Mouse (Mus musculus): Measurements from ENCODE around the gene Atxn2. TPM values are rescaled to one million over a fixed set of nuclear protein-coding genes. Genes with fewer than 3 reads are reported as not detected.
"Not testable (repeated sequence)": the region's sequence is repeated elsewhere in the genome, so short reads cannot be mapped to it uniquely, and the experiment has no call there.

Gene Atxn2
- polyA plus RNA-seq, 1 experiment from 2014 or later = 59.4 TPM

DNA sequence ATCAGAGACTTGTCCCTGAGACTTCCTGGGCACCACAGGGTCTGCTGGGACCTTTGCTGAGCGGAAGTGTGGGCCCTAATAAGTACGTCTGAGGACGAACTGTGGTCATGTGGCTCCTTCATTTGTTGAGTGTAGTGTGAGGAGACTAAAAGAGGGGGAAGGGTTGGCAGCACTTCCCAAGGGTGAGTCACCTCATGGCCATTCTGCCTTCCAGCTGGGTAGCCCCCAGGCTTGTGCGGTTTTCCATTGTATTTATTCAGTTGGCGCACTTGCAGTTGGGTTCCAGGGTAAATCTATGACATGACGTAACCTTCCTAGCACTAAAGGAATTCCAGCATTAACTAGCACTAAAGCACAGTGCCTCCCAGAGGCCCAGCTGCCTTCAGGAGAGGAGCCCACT lies 25.6 kb upstream of the Atxn2 start:
- Histone ChIP-seq H3K27ac (ENCODE audit: low read depth) (no peak overlapping the region), H3K9ac (ENCODE audit: low read length) (no peak overlapping the region), H3K9me3 (ENCODE audit: control insufficient read depth, low read length) (no peaks in the 10 kb centered on the region), H3K27me3 (replicated peaks; ENCODE audit: control insufficient read depth, insufficient read depth, low read length) (no peaks in the 10 kb centered on the region), H3K4me3 (ENCODE audit: low read depth, low read length) (no peak overlapping the region), H3K4me1 (replicated peaks; ENCODE audit: control insufficient read depth, insufficient read depth, low read length) (no peaks in the 10 kb centered on the region), H3K36me3 (ENCODE audit: control insufficient read depth, insufficient read depth, low read length) (peaks cover 56% of the 10 kb centered on the region), H3K4me2 (ENCODE audit: low read length) (no peak overlapping the region)
- DNase-seq (ENCODE audit: low spot score) (no peak), ATAC-seq (replicated peaks; ENCODE audit: low FRiP score, low TSS enrichment, low read depth) (no peak)
- WGBS = 93% methylated on average over 6 of the region's 6 CpGs

DNA sequence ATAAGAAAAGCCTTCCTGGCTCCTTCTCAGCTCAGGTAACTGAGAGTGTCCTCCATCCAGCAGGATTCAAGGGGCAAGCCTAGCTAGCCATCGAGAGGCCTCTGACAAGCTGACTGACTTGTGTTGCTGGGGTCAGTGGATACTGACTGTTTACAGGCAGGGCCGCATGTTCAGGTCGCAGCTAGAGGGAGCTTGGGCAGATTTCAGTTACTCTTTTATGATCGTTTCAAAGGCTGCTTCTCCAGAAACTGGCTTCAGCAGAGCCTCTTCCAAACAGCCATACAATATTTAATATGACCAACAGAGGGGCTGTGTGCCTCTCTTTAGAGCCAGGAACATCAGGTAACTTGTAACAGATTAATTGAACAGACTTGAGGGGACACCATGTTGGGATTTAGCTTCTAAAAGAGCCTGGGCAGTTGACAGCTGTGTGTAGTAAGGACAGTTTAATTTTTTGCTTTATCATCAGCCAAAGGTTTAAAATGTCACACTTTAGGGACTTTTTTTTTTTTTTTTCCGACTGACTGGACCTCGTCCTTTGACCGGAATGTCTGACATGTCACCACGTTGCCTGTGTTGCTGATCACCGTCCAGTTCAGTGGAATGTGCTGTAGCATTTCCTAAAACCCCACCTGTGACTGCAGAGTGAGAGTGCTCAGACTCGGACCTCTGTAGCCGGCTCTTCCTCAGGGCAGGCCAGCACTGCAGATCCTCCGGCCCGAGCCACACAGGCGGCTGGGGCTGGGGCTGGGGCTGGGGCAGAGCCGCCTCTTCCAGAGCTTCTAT lies 24.8 kb upstream of the Atxn2 start:
- Histone ChIP-seq H3K4me1 (replicated peaks; ENCODE audit: control insufficient read depth, insufficient read depth, low read length) (no peaks in the 10 kb centered on the region), H3K27ac (ENCODE audit: low read depth) (no peak overlapping the region), H3K9me3 (ENCODE audit: control insufficient read depth, low read length) (no peaks in the 10 kb centered on the region), H3K27me3 (replicated peaks; ENCODE audit: control insufficient read depth, insufficient read depth, low read length) (no peaks in the 10 kb centered on the region), H3K4me3 (ENCODE audit: low read depth, low read length) (no peak overlapping the region), H3K9ac (ENCODE audit: low read length) (no peak overlapping the region), H3K36me3 (ENCODE audit: control insufficient read depth, insufficient read depth, low read length) (peaks cover 48% of the 10 kb centered on the region), H3K4me2 (ENCODE audit: low read length) (no peak overlapping the region)
- ATAC-seq (replicated peaks; ENCODE audit: low FRiP score, low TSS enrichment, low read depth) (no peak), DNase-seq (ENCODE audit: low spot score) (no peak)
- 79% methylated on average over 15 of the region's 15 CpGs for WGBS

DNA sequence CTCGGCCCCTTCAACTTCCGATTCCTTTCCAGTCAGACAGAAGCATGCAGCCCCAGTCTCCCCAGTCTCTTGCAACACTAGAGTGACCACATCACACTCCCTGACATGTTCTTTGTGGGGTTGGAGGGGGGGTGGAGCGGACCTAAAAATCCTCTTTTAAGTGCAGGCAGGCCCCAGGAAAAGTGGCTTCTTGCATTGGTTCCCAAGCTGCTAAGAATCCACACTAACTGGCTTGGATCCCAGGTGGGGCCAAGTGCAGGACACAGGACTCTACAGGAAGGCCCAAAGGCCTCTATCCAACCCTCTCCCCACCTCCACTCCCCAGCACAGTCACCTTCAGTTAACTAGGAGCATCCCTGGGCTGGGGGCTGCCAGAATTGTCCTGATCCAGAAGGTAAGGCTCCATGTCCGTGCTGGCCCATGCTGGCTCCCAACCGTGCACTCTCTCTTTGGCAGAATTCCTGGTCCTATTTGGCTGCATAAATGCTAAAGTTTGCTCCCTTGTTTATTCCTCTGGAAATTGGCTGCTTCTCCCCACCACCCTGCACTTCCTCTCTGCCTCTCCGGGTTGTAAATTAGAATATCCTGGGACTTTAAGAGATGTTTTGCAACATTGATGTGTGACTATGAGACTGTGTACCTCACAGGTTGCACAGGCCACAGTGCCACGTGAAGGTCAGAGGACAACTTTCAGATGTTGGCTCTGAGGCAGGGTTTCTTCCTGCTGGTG lies 20.5 kb upstream of the Atxn2 start:
- ATAC-seq (replicated peaks; ENCODE audit: low FRiP score, low TSS enrichment, low read depth) (no peak), DNase-seq (ENCODE audit: low spot score) (no peak)
- Histone ChIP-seq H3K27ac (ENCODE audit: low read depth) (no peak overlapping the region), H3K9ac (ENCODE audit: low read length) (no peak overlapping the region), H3K4me1 (replicated peaks; ENCODE audit: control insufficient read depth, insufficient read depth, low read length) (no peaks in the 10 kb centered on the region), H3K4me2 (ENCODE audit: low read length) (no peak overlapping the region), H3K36me3 (ENCODE audit: control insufficient read depth, insufficient read depth, low read length) (peaks cover 10% of the 10 kb centered on the region), H3K9me3 (ENCODE audit: control insufficient read depth, low read length) (no peaks in the 10 kb centered on the region), H3K27me3 (replicated peaks; ENCODE audit: control insufficient read depth, insufficient read depth, low read length) (no peaks in the 10 kb centered on the region), H3K4me3 (ENCODE audit: low read depth, low read length) (no peak overlapping the region)
- WGBS = 78% methylated on average over 7 of the region's 7 CpGs

GRCm38 (mm10) chr5:121691436-121691835 lies 19.7 kb upstream of the Atxn2 start:
- 88% methylated on average over 7 of the region's 7 CpGs for WGBS
- not testable (repeated sequence) for H3K9me3 ChIP-seq (ENCODE audit: control insufficient read depth, low read length); DNase-seq (ENCODE audit: low spot score); ATAC-seq (replicated peaks; ENCODE audit: low FRiP score, low TSS enrichment, low read depth); H3K36me3 ChIP-seq (ENCODE audit: control insufficient read depth, insufficient read depth, low read length); H3K9ac ChIP-seq (ENCODE audit: low read length); H3K4me3 ChIP-seq (ENCODE audit: low read depth, low read length); H3K27ac ChIP-seq (ENCODE audit: low read depth); H3K27me3 ChIP-seq (replicated peaks; ENCODE audit: control insufficient read depth, insufficient read depth, low read length); H3K4me2 ChIP-seq (ENCODE audit: low read length); H3K4me1 ChIP-seq (replicated peaks; ENCODE audit: control insufficient read depth, insufficient read depth, low read length)

DNA sequence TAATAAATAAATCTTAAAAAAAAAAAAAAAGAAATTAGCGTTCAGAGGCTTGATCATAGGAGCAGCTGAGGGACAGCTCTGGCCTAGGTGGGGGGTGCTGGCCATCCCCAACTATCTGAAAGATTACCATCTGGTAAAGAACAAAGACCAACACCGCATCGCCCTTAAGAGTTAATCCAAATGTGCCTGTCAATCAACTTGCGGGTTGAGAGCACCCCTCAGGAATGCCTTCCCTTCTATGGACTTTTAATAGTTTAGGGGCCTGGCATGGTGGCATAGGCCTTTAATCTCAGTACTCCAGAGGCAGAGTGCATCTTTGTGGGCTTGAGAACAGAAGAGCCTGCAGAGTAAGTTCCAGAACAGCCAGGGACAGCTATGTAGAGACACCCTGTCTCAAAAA lies 18.2 kb upstream of the Atxn2 start:
- no peaks in the 10 kb centered on the region for H3K4me1 ChIP-seq (replicated peaks; ENCODE audit: control insufficient read depth, insufficient read depth, low read length)
- no peaks in the 10 kb centered on the region for H3K27me3 ChIP-seq (replicated peaks; ENCODE audit: control insufficient read depth, insufficient read depth, low read length)
- ATAC-seq (replicated peaks; ENCODE audit: low FRiP score, low TSS enrichment, low read depth) (no peak), DNase-seq (ENCODE audit: low spot score) (no peak)
- H3K9ac ChIP-seq (ENCODE audit: low read length) = no peak overlapping the region
- H3K27ac ChIP-seq (ENCODE audit: low read depth) = no peak overlapping the region
- no peak overlapping the region for H3K4me3 ChIP-seq (ENCODE audit: low read depth, low read length)
- WGBS = 81% methylated on average over 4 of the region's 4 CpGs
- no peaks in the 10 kb centered on the region for H3K9me3 ChIP-seq (ENCODE audit: control insufficient read depth, low read length)
- no peak overlapping the region for H3K4me2 ChIP-seq (ENCODE audit: low read length)
- no peaks in the 10 kb centered on the region for H3K36me3 ChIP-seq (ENCODE audit: control insufficient read depth, insufficient read depth, low read length)

DNA sequence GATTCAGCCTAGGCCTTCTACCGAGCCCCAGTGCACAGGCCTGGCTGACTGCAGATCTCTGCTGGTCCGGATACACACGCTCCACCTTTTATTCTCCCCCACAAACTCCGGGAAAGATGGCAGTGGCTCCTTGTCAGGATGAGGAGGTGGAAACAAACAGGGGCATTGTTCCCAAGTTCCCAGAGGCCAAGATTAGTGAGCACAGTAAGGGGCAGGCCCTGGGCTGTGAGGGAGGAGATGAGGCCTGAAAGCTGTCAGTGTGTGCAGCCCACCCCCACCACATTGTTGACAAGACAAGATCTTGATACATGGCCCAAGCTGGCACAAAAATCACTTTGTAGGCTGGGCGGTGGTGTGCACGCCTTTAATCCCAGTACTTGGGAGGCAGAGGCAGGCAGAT lies 14.4 kb upstream of the Atxn2 start:
- no peak overlapping the region for H3K27ac ChIP-seq (ENCODE audit: low read depth)
- H3K4me2 ChIP-seq (ENCODE audit: low read length) = no peak overlapping the region
- H3K9ac ChIP-seq (ENCODE audit: low read length) = no peak overlapping the region
- H3K27me3 ChIP-seq (replicated peaks; ENCODE audit: control insufficient read depth, insufficient read depth, low read length) = no peaks in the 10 kb centered on the region
- H3K4me3 ChIP-seq (ENCODE audit: low read depth, low read length) = no peak overlapping the region
- H3K4me1 ChIP-seq (replicated peaks; ENCODE audit: control insufficient read depth, insufficient read depth, low read length) = peaks cover 6% of the 10 kb centered on the region; the same call in 1 of the 2 replicates
- H3K36me3 ChIP-seq (ENCODE audit: control insufficient read depth, insufficient read depth, low read length) = no peaks in the 10 kb centered on the region
- 58% methylated on average over 6 of the region's 6 CpGs for WGBS
- ATAC-seq (replicated peaks; ENCODE audit: low FRiP score, low TSS enrichment, low read depth) (peak; percentile 36; the same call in 1 of the 2 replicates), DNase-seq (ENCODE audit: low spot score) (no peak)
- H3K9me3 ChIP-seq (ENCODE audit: control insufficient read depth, low read length) = no peaks in the 10 kb centered on the region

- WGBS = 50% methylated on average over 5 of the region's 5 CpGs
- Histone ChIP-seq H3K27ac (ENCODE audit: low read depth) (no peak overlapping the region), H3K4me1 (replicated peaks; ENCODE audit: control insufficient read depth, insufficient read depth, low read length) (peaks cover 6% of the 10 kb centered on the region; the same call in 1 of the 2 replicates), H3K9ac (ENCODE audit: low read length) (no peak overlapping the region), H3K4me2 (ENCODE audit: low read length) (no peak overlapping the region), H3K9me3 (ENCODE audit: control insufficient read depth, low read length) (no peaks in the 10 kb centered on the region), H3K36me3 (ENCODE audit: control insufficient read depth, insufficient read depth, low read length) (no peaks in the 10 kb centered on the region), H3K27me3 (replicated peaks; ENCODE audit: control insufficient read depth, insufficient read depth, low read length) (no peaks in the 10 kb centered on the region), H3K4me3 (ENCODE audit: low read depth, low read length) (no peak overlapping the region)
- ATAC-seq (replicated peaks; ENCODE audit: low FRiP score, low TSS enrichment, low read depth) (no peak), DNase-seq (ENCODE audit: low spot score) (no peak)
These were observed 11.2 kb upstream of the Atxn2 start for GRCm38 (mm10) chr5:121699891-121700290.

GRCm38 (mm10) chr5:121700496-121700895 lies 10.6 kb upstream of the Atxn2 start:
- Histone ChIP-seq H3K36me3 (ENCODE audit: control insufficient read depth, insufficient read depth, low read length) (no peaks in the 10 kb centered on the region), H3K4me3 (ENCODE audit: low read depth, low read length) (no peak overlapping the region), H3K9me3 (ENCODE audit: control insufficient read depth, low read length) (no peaks in the 10 kb centered on the region), H3K4me2 (ENCODE audit: low read length) (peak overlapping the region; percentile 29; the same call in 1 of the 2 replicates), H3K9ac (ENCODE audit: low read length) (peak overlapping the region; percentile 11; the same call in 1 of the 2 replicates), H3K27ac (ENCODE audit: low read depth) (0 out of 2 replicates have a peak overlapping the region, but pooled peaks have one; percentile 4), H3K27me3 (replicated peaks; ENCODE audit: control insufficient read depth, insufficient read depth, low read length) (no peaks in the 10 kb centered on the region), H3K4me1 (replicated peaks; ENCODE audit: control insufficient read depth, insufficient read depth, low read length) (peaks cover 6% of the 10 kb centered on the region; the same call in 1 of the 2 replicates)
- WGBS = 13% methylated on average over 11 of the region's 11 CpGs
- DNase-seq (ENCODE audit: low spot score) (no peak), ATAC-seq (replicated peaks; ENCODE audit: low FRiP score, low TSS enrichment, low read depth) (no peak)

Measured in intestine, embryonic 14.5 days (tissue).